Mouse (Mus musculus) stomach, postnatal 0 days (tissue): ENCODE results near the gene Lpcat3. TPM values are rescaled to one million over a fixed set of nuclear protein-coding genes. Genes with fewer than 3 reads are reported as not detected.
A peak's percentile ranks its signal among the peaks of the same experiment; 100 is the strongest.

Experiments used
- ATAC-seq: fragments of 200-750 bp; cut with Nextera tagmentation; 2 replicates; pipeline ENCODE4 v1.8.0; 2017; ENCODE audit not compliant: low FRiP score, low TSS enrichment
- DNase-seq: peaks from one replicate; pipeline ENCODE4 v3.0.0-alpha.2; 2016; ENCODE audit warnings: low spot score
- H3K27ac ChIP-seq: fragments of 300-500 bp; sonication (generic); replicated peaks from 2 replicates; pipeline ENCODE4 v1.5.1; 2014; ENCODE audit warnings: mild to moderate bottlenecking, control low read depth
- H3K27me3 ChIP-seq: fragments of 300-500 bp; sonication (generic); 2 replicates; pipeline ENCODE4 v1.6.1; 2014; ENCODE audit warnings: low read length; ENCODE audit not compliant: control insufficient read depth, insufficient read depth
- H3K36me3 ChIP-seq: fragments of 300-500 bp; sonication (generic); 2 replicates; pipeline ENCODE4 v1.6.1; 2014; ENCODE audit warnings: low read length, mixed read lengths; ENCODE audit not compliant: control insufficient read depth, insufficient read depth
- H3K4me1 ChIP-seq: fragments of 300-500 bp; sonication (generic); replicated peaks from 2 replicates; pipeline ENCODE4 v1.6.1; 2014; ENCODE audit warnings: antibody characterized with exemption; ENCODE audit not compliant: control insufficient read depth, insufficient read depth
- H3K4me2 ChIP-seq: fragments of 300-500 bp; sonication (generic); replicated peaks from 2 replicates; pipeline ENCODE4 v1.6.1; 2014; ENCODE audit warnings: low read depth, mild to moderate bottlenecking, control low read depth, moderate library complexity
- H3K4me3 ChIP-seq: fragments of 300-500 bp; sonication (generic); 2 replicates; pipeline ENCODE4 v1.5.1; 2014; ENCODE audit warnings: low read depth, low read length, control low read depth
- H3K9ac ChIP-seq: fragments of 300-500 bp; sonication (generic); 2 replicates; pipeline ENCODE4 v1.6.1; 2014; ENCODE audit warnings: mild to moderate bottlenecking, low read length, control low read depth, mixed read lengths
- H3K9me3 ChIP-seq: fragments of 300-500 bp; sonication (generic); 2 replicates; pipeline ENCODE4 v1.6.1; 2016; ENCODE audit warnings: low read length; ENCODE audit not compliant: control insufficient read depth
- CTCF ChIP-seq: IDR thresholded peaks from 2 replicates; pipeline ENCODE4 v1.5.1; 2016; ENCODE audit warnings: antibody characterized with exemption, low read depth, mild to moderate bottlenecking, moderate library complexity
- EP300 ChIP-seq: optimal IDR thresholded peaks from 2 replicates; pipeline ENCODE3; 2016; ENCODE audit warnings: antibody characterized with exemption
- WGBS: fragments of 180-500 bp; shearing (Covaris S2); extraction: QIAGEN DNeasy Blood & Tissue Kit; methylation state at CpG from one replicate; pipeline ENCODE4 v1.1.7; 2014; 5-methylcytosine and 5-hydroxymethylcytosine counted together
- polyA plus RNA-seq: library from polyadenylated mRNA; unstranded; fragments of >200 nt; fragmentation: Nextera tagmentation; extraction: Ambion mirVana; gene quantifications from 2 replicates; pipeline ENCODE4 v1.2.1, GENCODE M21; 2015

Lpcat3 gene
- polyA plus RNA-seq, 1 experiment from 2014 or later, result 78.8 TPM

DNA sequence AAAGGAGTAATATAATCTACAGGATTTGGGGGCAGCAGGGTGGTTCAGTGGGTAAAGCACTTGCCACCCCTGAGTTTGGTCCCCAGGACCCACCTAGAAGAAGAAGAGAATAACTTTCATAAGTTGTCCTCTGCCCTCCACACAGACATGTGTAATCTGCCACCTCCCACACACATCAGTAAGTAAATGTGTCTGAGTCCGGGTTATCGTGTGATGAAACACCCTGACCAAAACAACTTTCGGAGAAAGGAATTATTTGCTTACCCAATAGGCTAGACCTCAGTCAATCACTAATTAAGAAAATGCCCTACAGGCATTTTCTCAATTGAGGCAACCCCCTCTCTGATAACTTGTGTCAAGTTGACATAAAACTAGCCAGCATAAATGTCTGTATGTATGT, 27.7 kb downstream of the Lpcat3 start:
- no peak for DNase-seq
- H3K36me3 ChIP-seq, result no peaks in the 10 kb centered on the region
- TF ChIP-seq EP300, result no peak
- no peak for TF ChIP-seq CTCF
- H3K27ac ChIP-seq, result no peak overlapping the region
- H3K4me3 ChIP-seq, result no peak overlapping the region
- 85% methylated on average over 3 of the region's 3 CpGs for WGBS
- H3K9me3 ChIP-seq, result no peaks in the 10 kb centered on the region
- 0 out of 2 replicates have a peak, but pooled peaks cover 2% of the 10 kb centered on the region for H3K4me1 ChIP-seq
- no peak overlapping the region for H3K4me2 ChIP-seq
- H3K9ac ChIP-seq, result no peak overlapping the region
- H3K27me3 ChIP-seq, result no peaks in the 10 kb centered on the region
- ATAC-seq, result no peak

DNA sequence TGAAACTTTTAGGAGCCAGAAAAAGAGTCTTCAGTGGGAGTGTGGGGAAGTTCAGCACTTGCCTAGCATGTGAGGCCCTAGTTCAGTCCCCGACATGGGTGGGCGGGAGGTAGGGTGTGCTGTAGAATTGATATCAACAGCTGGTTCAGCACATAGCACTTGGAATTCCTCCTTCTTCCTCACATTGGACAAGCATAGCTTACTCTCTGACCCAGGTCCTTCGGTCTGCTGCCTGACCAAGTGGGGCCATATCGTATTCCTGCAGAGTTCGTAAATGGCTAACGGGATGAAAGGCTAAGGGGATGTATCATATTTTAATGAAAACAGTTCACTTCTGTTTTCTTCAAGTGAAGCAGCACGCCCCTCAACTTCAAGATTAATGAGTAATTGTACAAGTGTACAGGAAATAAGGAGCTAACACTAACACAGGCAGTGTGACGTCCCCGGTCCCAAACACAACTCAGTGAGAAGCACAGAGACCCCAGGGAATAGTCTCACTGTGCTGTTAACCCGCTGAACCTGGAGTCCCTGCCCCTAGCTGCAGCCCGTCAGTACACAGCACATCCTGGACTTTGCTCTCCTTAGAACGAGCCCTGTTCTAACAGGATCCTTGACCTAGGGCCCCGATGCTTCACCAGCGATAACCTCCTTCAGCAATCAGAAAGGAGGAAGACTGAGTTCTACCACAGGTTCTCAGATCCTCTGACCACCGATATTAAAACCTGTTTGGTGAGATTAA, 30.6 kb downstream of the Lpcat3 start:
- TF ChIP-seq CTCF, result no peak
- TF ChIP-seq EP300, result no peak
- no peaks in the 10 kb centered on the region for H3K27me3 ChIP-seq
- 0 out of 2 replicates have a peak, but pooled peaks cover 2% of the 10 kb centered on the region for H3K4me1 ChIP-seq
- H3K9me3 ChIP-seq, result no peaks in the 10 kb centered on the region
- no peak overlapping the region for H3K4me2 ChIP-seq
- H3K27ac ChIP-seq, result peak overlapping the region; percentile 46
- ATAC-seq, result peak; percentile 60
- no peaks in the 10 kb centered on the region for H3K36me3 ChIP-seq
- 39% methylated on average over 15 of the region's 15 CpGs for WGBS
- H3K4me3 ChIP-seq, result no peak overlapping the region
- DNase-seq, result peak; percentile 27
- H3K9ac ChIP-seq, result no peak overlapping the region

DNA sequence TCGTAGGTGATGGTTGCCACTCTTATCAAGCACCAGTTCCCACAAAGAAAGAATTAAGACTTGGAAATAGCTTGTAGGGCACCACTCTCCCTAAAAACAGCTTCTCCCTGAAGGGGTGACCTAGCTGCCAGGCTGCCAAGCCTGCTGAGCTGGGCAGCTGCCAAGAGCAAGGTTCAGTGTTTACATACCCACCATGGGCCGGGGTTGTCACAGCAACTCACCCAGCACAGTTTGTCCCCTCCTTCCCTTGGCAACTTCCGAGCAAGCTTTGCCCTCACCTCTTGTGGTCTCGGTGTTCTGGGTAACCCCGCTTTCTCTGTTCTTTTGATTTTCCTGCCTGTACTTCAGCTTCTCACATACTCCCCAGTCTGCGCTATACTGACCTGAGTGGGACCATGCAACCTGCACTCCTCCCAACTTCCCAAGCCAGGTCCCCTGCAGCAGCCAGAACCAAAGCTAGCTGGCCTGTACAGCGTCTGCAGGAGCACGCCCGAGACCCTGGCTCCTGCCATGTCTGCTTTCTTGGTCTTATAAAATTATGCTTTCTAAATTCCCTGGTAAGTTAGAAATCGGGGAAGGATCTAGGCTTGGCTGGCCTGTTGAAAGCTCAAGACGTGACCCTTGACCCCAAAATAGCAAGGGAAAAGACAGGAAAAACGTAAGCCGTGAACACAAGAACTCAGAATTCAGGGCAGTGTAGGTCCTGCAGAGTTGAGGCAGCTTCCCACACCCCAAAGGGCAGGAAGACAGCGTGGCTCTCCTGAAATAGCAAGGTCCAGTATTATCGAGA, 31.5 kb downstream of the Lpcat3 start:
- no peaks in the 10 kb centered on the region for H3K27me3 ChIP-seq
- ATAC-seq, result peak; percentile 82
- DNase-seq, result peak; percentile 86

DNA sequence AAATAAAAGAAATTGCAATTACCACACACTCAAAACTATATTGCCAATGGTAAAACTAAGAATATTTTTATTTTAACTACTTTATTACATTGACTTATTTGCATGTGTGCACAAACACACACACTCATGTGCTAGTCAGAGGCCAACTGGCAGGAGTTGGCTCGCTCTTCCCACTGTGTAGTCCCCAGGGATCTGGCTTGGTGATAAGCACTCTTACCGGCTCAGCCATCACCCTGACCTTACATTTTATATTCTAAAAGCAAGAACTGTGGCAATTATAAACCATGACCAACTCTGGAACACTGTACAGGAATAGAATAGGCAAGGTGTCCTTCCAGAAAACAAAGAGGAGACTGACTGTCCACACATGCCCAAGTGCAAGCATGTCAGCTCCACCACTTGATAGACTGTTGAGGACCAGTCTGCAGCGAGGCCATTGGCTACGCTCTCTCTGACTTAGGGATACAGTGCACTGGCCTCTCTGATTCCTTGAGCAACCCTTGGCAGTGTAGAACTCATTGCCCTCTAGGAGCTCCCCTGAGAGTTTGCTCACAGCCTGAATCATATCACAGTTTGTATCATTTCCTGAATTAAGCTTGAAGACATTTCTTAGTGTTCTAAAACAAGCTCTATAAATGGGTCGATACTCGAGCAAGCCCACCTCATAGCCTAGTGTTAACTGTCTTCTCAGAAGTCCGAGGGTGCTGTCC, 33.8 kb downstream of the Lpcat3 start:
- WGBS, result 88% methylated on average over 7 of the region's 7 CpGs
- H3K36me3 ChIP-seq, result 0 out of 2 replicates have a peak, but pooled peaks cover 4% of the 10 kb centered on the region
- no peak for TF ChIP-seq EP300
- TF ChIP-seq CTCF, result no peak
- no peak overlapping the region for H3K4me3 ChIP-seq
- no peak for ATAC-seq
- DNase-seq, result no peak
- H3K27me3 ChIP-seq, result no peaks in the 10 kb centered on the region
- H3K9me3 ChIP-seq, result no peaks in the 10 kb centered on the region
- H3K4me1 ChIP-seq, result 0 out of 2 replicates have a peak, but pooled peaks cover 2% of the 10 kb centered on the region
- H3K27ac ChIP-seq, result no peak overlapping the region
- H3K4me2 ChIP-seq, result no peak overlapping the region
- H3K9ac ChIP-seq, result no peak overlapping the region

More for the DNA sequence above, 31.5 kb downstream of the Lpcat3 start:
- TF ChIP-seq EP300 (no peak), CTCF (no peak)
- Histone ChIP-seq H3K27ac (peak overlapping the region; percentile 46), H3K4me2 (no peak overlapping the region), H3K36me3 (0 out of 2 replicates have a peak, but pooled peaks cover 4% of the 10 kb centered on the region), H3K9ac (0 out of 2 replicates have a peak overlapping the region, but pooled peaks have one; percentile 5), H3K9me3 (no peaks in the 10 kb centered on the region), H3K4me3 (no peak overlapping the region), H3K4me1 (0 out of 2 replicates have a peak, but pooled peaks cover 2% of the 10 kb centered on the region)
- 52% methylated on average over 15 of the region's 15 CpGs for WGBS

DNA sequence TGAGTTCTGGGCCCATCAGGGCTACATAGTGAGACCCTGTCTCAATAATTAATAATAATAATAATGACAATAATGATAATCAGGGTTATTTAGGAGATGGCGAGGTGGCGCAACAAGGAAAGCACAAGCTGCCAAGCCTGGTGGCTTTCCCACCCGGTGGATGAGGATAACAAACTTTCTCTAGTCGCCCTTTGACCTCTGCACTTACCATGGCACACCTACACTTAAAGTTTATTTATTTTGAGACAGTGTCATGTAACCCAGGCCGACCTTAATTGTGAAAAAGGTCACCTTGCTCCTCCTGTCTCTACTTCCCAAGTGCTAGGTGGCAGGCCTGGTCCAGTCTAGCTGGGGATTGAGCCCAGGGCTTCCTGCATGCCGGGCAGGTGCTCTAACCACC, 35.9 kb downstream of the Lpcat3 start:
- Histone ChIP-seq H3K27ac (no peak overlapping the region), H3K4me3 (no peak overlapping the region), H3K27me3 (no peaks in the 10 kb centered on the region), H3K36me3 (peaks cover 9% of the 10 kb centered on the region; the same call in 1 of the 2 replicates), H3K9ac (no peak overlapping the region), H3K4me1 (0 out of 2 replicates have a peak, but pooled peaks cover 2% of the 10 kb centered on the region), H3K4me2 (no peak overlapping the region), H3K9me3 (no peaks in the 10 kb centered on the region)
- no peak for TF ChIP-seq EP300
- TF ChIP-seq CTCF, result no peak
- 69% methylated on average over 6 of the region's 6 CpGs for WGBS
- DNase-seq (no peak), ATAC-seq (no peak)
